Mouse (Mus musculus): ENCODE measurements around the gene Fads2.

The Fads2 gene

GRCm38 (mm10) chr19:10062292-10062691, 39.3 kb downstream of the Fads2 start:
- no peak for DNase-seq (ENCODE audit: low spot score in 2 of 2)

DNA sequence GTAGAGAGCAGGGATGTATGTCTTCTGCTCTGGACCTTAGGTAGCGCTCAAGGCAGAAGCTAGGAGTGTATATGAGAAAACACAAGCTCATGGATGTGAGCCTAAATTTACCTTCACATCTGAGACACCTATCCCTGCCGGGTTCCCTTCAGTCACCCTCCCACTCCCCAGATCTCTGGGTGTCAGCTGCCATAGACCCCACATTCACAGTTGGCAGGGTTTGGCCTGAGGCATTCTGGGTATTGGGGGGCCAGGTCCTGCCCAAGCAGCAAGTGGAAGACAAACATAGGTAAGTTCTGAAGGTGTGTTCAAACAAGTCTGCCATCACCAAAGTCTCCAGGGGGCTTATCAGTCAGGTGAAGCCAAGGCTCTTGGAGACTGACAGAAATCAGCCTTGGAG, 39.9 kb downstream of the Fads2 start:
- DNase-seq (ENCODE audit: low spot score in 2 of 2) = no peak

DNA sequence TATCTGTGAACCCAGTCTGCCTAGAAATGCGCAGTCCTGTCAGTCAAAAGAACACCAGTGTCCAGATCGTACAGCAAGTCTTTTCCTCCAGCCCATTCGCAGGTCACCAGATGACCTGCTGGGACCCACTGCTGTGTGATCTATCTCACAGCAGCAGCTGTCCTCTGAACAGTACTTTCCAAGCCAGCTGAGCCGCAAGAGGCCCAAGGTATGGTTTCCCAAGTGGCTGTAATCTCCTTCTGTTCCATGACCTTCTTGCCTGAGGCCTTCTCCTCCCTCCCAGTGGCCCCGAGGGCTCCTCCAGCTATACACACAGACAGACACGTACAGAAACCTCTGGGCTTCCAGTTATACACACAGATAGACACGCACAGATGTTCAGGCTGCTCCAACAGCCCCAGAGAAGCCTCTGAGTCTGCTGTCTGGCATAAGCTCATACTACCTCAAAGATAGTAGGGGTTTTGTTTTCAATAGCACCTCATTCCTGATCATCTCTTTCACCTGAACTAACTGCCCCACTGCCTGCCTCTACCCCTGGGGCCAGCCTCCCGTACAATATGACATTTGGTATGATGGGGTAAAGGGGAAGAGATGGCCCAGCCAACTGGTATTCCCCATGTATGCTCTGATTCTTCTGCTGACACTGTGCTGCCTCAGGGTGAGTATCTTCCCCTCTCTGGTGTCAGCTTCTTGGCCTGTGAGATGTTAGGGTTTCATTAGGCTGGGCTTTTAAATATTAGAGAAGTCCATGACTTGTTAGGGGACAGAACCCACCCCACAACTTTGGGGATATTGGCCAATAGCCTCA, 40.6 kb downstream of the Fads2 start:
- no peak for DNase-seq (ENCODE audit: low spot score in 2 of 2)

GRCm38 (mm10) chr19:10059911-10060567, 41.5 kb downstream of the Fads2 start:
- DNase-seq (ENCODE audit: low spot score in 2 of 2) = peak in 1 of 2 experiments; percentile 54

DNA sequence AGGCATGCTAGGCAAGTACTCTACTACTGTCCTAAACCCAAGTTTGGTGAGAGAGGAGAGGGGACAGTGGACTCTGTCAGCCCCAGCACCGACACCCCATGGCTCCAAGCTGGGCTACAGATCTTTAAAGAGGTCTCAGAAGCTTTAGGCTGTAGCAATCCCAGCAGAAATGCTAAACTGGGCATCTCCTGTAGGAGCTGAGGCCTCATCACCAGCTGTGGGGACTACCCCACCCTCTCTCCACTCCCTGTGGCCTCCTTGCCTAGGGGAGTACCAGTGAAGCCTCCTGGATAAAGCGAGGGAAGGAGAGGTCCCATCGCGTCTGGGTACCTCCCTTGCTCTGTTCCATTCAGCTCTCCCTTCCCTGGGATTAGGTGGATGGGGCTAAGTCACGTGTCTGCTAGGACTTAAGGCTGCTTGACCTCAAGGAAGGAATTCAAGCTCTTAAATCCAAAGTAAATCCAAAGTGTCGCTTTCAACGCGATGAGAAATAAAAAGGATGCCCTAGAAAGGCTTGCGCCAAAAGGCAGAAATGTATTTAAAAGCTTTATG, 42.6 kb downstream of the Fads2 start:
- no peak for DNase-seq (ENCODE audit: low spot score in 2 of 2)

- DNase-seq (ENCODE audit: low spot score in 2 of 2) = no peak
Observed at GRCm38 (mm10) chr19:10058352-10058825, 43.2 kb downstream of the Fads2 start.

DNA sequence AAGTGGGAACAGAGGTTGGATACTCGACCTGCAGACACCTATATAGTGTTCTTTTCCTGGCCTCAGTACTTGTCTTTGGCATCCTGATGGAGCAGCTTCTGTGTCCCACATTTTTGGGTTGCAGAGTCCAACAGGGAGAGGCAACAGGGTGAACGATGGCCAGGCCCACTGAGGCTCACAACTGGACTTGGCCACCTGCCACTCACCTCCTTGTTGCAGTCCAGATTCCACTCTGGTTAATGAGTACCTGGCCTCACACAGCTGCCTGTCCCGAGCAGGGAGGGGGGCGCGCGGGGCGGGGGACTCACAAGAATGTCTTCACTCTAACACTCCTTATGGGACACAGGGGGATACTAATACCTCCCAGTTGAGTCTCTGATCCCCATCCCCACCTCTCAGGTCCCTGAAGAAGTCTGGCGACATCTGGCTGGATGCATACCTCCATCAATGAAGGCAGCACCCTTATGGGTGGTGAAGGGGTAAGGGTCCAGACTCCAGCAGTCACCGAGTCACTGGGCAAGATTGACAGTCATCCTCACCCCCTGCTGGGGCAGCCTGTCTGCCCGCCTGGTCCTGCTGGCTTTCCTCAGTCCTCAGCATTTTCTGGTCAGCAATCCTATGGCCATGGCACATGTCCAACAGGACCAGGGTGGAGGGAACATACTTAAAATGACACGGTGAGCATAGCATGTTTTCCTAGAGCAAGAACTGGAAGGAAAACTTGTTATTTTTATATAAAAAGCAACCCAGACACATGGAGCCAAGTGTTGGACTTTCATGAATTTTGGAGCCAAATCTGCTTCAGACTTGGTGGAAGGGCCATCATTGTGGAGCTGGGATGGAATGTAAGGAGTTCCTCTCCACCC, 43.8 kb downstream of the Fads2 start:
- DNase-seq (ENCODE audit: low spot score in 2 of 2) = no peak

GRCm38 (mm10) chr19:10056686-10057085, 44.9 kb downstream of the Fads2 start:
- no peak for DNase-seq (ENCODE audit: low spot score in 2 of 2)

GRCm38 (mm10) chr19:10055783-10056660, 45.5 kb downstream of the Fads2 start:
- no peak for DNase-seq (ENCODE audit: low spot score in 2 of 2)

DNA sequence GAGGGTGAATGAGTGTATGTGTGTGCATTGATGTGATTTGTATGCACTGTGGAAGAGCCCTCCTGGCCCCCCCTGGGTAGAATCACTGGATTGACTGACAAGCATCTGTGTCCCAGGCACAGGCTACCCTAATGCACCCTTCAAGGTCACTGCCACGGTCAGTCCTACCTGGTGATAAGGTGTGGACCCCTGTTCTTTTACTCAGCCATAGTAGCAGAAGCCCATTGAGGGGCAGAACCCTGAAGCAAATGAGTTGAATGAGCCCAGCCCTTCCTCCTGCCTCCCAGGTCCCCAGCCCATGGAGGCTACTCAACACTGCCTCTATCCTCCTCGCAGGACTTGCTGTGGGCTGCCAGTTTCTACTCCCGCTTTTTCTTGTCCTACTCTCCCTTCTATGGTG, 46.3 kb downstream of the Fads2 start:
- DNase-seq (ENCODE audit: low spot score in 2 of 2) = no peak

DNA sequence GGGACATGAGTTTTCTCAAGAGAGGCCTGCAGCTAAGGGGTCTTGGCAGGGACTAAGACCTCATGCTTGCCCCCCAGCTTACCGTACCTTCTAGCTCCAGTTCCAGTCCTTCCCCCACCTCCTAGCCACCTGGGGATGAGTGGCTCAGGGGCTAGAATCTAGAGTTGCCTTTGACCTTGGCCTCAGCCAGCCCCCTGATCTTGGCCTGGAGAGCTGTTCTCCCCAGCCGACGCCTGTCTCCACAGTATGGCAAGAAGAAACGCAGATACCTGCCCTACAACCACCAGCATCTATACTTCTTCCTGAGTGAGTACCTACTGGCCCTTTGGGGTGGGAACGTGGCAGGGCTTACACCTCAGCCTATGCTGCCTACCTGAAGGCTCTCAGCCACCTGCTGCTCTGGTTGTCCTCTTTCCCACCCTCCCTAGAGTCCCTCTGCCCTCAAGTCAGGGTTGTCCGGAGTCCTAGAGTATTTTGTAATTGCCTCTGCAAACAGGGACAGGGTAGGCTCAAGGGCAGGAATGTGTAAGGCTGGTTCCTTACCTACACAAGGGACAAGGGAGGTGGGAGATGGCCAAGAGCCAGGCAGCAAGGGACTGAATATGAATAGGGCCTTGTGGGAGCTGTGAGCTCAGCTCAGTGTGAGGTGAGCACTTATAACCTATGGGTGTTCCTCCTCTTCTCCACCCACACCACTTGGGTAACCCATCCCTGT, 47.0 kb downstream of the Fads2 start:
- DNase-seq (ENCODE audit: low spot score in 2 of 2) = no peak

GRCm38 (mm10) chr19:10053692-10054260, 47.8 kb downstream of the Fads2 start:
- no peak for DNase-seq (ENCODE audit: low spot score in 2 of 2)

DNA sequence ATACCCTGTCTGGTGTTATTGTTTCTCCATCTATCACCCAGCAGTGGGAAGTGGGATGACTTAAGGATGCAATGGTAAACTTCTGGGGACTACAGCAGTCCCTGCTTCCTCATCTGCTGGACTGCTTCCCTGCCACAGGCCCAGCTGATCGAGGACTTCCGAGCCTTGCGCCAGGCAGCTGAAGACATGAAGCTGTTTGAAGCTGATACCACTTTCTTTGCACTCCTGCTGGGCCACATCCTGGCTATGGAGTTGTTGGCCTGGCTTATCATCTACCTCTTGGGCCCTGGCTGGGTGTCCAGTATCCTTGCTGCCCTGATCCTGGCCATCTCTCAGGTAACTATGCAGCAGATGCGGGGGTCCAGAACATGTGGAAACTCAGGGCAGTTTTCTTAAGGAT, 48.8 kb downstream of the Fads2 start:
- DNase-seq (ENCODE audit: low spot score in 2 of 2) = no peak

- no peak for DNase-seq (ENCODE audit: low spot score in 2 of 2)
Observed at GRCm38 (mm10) chr19:10050438-10050837, 51.1 kb downstream of the Fads2 start.

GRCm38 (mm10) chr19:10049533-10049932, 52.0 kb downstream of the Fads2 start:
- no peak for DNase-seq (ENCODE audit: low spot score in 2 of 2)

DNA sequence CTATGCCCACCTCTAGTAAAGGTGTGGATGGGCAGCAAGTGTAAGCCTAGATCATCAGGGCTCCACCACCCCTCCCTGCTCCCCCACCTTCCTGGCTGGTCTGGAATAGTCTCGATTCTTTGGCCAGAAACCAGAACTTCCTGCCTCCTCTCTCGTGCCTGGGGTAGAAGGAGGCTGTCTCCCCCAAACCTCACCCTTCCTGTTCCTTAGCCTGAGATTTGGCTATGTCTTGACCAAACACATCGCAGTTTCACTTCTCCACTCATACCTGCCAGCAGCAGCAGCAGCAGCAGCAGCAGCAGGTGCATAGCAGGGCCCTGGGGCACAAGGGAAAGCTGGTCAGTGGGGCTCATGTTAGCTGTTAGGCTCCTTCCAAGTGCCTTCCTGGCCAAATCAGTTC, 54.6 kb downstream of the Fads2 start:
- DNase-seq (ENCODE audit: low spot score in 2 of 2) = no peak

GRCm38 (mm10) chr19:10046346-10046745, 55.2 kb downstream of the Fads2 start:
- DNase-seq (ENCODE audit: low spot score in 2 of 2) = no peak

DNA sequence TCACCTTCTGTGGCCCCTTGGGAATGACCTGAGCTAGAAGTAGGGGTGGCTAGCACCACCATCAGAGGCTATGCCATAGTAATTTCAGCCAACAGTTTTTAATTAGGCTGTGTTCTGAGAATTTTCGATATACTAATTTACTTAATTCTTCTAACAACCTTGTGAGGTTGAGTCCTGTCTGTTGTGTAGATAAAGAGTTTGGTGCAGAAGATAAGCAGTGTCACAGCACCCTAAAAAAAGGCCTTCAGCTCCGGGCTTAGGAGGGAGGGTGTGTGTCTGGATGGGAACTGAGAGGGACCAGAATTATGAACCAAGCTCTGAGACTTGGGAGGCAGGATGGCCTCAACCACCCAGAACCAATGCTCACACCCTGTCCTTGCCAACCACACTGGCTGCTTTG, 55.8 kb downstream of the Fads2 start:
- no peak for DNase-seq (ENCODE audit: low spot score in 2 of 2)

- no peak for DNase-seq (ENCODE audit: low spot score in 2 of 2)
Observed at GRCm38 (mm10) chr19:10043643-10044042, 57.9 kb downstream of the Fads2 start.

DNA sequence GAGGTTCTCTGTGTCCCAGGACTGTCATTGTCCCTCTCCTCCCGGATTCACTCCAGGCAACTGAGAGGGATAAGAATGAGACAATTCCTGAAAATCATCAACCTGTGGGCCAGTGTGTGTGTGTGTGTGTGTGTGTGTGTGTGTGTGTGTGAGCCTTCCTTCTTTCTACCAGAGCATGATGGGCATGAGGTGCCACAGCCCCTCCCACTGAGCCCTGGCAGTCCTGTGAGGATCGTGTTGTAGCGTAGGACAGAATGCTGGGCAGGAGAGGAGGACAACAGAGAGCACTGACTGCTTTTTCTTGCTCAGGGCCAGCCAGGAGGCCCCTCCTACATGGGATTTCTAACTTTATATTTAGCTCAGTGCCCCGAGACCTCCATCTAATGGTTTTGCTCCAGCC, 58.7 kb downstream of the Fads2 start:
- DNase-seq (ENCODE audit: low spot score in 2 of 2) = no peak

Measured in right cerebral cortex, postnatal 36 days (tissue).